Mouse (Mus musculus): ENCODE data around the gene 1600015I10Rik.

The 1600015I10Rik gene

DNA sequence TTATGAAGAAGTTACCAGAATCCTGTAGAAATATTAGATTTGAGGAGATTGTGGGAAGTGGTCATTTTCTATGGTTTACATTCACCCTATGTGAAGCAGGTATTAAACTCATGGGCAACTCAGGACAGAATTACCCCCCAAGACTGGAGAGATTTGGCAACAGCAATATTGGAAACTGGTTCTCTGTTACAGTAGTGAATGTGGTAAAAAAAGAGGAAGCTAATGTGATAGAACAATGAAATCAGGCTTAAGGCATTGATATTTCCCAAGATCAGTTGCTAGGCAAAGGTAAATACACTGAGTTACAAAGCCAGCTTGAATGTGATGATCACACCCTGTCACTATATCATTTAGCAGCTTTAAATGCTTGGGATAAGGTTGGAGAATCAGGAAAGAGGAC is 38.2 kb downstream of the 1600015I10Rik start:
- DNase-seq, result no peak

- no peak for DNase-seq
Observed at GRCm38 (mm10) chr6:48974663-48975062, 45.0 kb downstream of the 1600015I10Rik start, which contains the start of gene Doxl2. Gene Doxl2 (plus strand): TSS chr6:48974963.

- no peak for DNase-seq
Observed at GRCm38 (mm10) chr6:48979616-48980015, 49.9 kb downstream of the 1600015I10Rik start.

DNA sequence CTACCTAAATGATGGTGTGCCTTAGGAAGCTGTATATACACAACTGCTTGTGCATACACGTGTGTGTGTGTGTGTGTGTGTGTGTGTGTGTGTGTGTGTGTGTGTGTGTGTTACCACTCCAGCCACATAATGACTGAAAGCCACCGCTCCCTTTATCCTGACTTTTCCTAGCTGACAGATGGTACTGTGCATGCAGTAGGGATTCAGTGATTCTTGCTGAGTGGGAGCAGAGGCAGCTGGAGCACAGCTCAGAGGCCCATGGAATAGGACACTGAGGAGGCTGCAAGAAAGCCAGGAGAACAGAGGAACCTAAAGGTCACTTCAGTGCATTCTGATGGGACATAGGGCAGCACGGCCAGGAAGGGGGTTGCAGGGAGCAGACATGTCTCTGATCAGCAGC is 52.6 kb downstream of the 1600015I10Rik start:
- DNase-seq, result no peak

Measured in cerebellum, postnatal 25 days (tissue).